7 mouse cellular contexts compared by ENCODE assay signal in the genomic region with DNA sequence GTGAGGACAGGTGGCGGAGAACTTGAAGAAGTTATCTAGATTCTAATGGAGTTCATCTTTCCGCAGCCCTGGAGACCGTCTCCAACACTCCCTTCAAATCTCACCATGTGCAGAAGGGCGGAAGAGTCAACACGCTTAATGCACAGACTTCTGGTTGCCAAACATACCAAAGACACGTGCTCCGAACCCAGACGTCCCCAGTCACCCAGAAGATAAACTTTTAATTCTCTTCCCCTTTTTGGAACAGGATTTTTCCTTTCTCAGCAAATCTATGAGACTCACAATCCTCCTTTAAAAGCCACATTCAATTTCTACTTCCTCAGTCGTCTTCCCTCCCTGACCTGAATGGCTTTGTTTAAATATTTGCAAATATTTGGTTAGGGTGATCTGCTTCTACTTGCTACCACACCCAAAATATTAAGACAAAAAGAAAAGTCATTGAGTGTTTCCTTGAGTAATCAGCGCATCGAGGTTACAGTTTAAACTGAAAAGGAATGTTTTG. TPM values are rescaled to one million over a fixed set of nuclear protein-coding genes. Genes with fewer than 3 reads are reported as not detected.
DNase-seq lines count a peak whose midpoint lies in the region; ATAC-seq and TF ChIP-seq lines count a peak whose summit lies in the region.

No protein-coding gene starts in this region.

- 0 out of 2 replicates have a peak, but pooled peaks cover 10% of the 10 kb centered on the region for H3K27me3 ChIP-seq in hindbrain, embryonic 14.5 days (ENCODE audit: control insufficient read depth, insufficient read depth, low read length)

- H3K4me1 ChIP-seq in ES-E14 (ENCODE audit: control insufficient read depth in 2 of 2, insufficient read depth in 2 of 2, low read length in 2 of 2, poor library complexity in 1 of 2) = peaks cover 0 to 4% of the 10 kb centered on the region in 2 experiments; a peak in 2 of 4 replicates
- no peaks in the 10 kb centered on the region for H3K4me1 ChIP-seq in bone marrow, adult 2 months (ENCODE audit: control insufficient read depth, insufficient read depth, low read length)
- H3K4me1 ChIP-seq in hindbrain, embryonic 14.5 days (replicated peaks; ENCODE audit: control insufficient read depth, insufficient read depth, low read length) = peaks cover 19% of the 10 kb centered on the region

- no peaks in the 10 kb centered on the region for H3K36me3 ChIP-seq in ES-E14 (ENCODE audit: control insufficient read depth, insufficient read depth, low read length, poor library complexity, severe bottlenecking)
- no peaks in the 10 kb centered on the region for H3K36me3 ChIP-seq in hindbrain, embryonic 14.5 days (replicated peaks; ENCODE audit: control insufficient read depth, insufficient read depth)

- WGBS in bone marrow, adult 2 months = 14% methylated on average over 11 of the region's 11 CpGs
- WGBS in hindbrain, embryonic 14.5 days = 16% methylated on average over 11 of the region's 11 CpGs

- peak overlapping the region; percentile 91 for H3K4me2 ChIP-seq in hindbrain, embryonic 14.5 days (replicated peaks)

- no peak for TF ChIP-seq CTCF in bone marrow, adult 2 months (IDR thresholded peaks at IDR 0.05; ENCODE audit: control insufficient read depth, insufficient read depth, low read length)

- no peak overlapping the region for H3K27ac ChIP-seq in ES-E14 (ENCODE audit: insufficient read depth, low read depth, low read length, poor library complexity, severe bottlenecking)
- peak overlapping the region; percentile 40; the same call in 1 of the 2 replicates for H3K27ac ChIP-seq in bone marrow, adult 2 months (ENCODE audit: control insufficient read depth, insufficient read depth, low read depth, low read length, poor library complexity)
- H3K27ac ChIP-seq in hindbrain, embryonic 14.5 days = no peak overlapping the region

- peak overlapping the region; percentile 80 for H3K9ac ChIP-seq in ES-E14 (ENCODE audit: insufficient read depth, low read depth, low read length, poor library complexity, severe bottlenecking)
- peak overlapping the region; percentile 10; the same call in 1 of the 2 replicates for H3K9ac ChIP-seq in hindbrain, embryonic 14.5 days

- DNase-seq in ES-E14 (ENCODE audit: low read depth, low spot score) (no peak), MN1 (ENCODE audit: low spot score) (no peak), adipocyte (ENCODE audit: low spot score) (no peak)
- DNase-seq in hindbrain, embryonic 14.5 days (ENCODE audit: low spot score) = no peak
- no peak for DNase-seq in gastrocnemius, postnatal 10 days

- in situ Hi-C loops in ES-E14 (cut with MboI; ENCODE audit: low sequenced_read_pairs in 2 of 2, unreplicated experiment in 2 of 2) = no loop called here

- H3K9me3 ChIP-seq in ES-E14 (ENCODE audit: control insufficient read depth, insufficient read depth, low read depth, low read length) = no peaks in the 10 kb centered on the region
- H3K9me3 ChIP-seq in hindbrain, embryonic 14.5 days (ENCODE audit: control insufficient read depth, low read length) = no peaks in the 10 kb centered on the region

- TF ChIP-seq POLR2A in bone marrow, adult 2 months (IDR thresholded peaks at IDR 0.05; ENCODE audit: borderline replicate concordance, control insufficient read depth, low read depth, low read length) = no peak

- ATAC-seq in hindbrain, embryonic 14.5 days (ENCODE audit: low FRiP score) = no peak
- peak; percentile 55 for ATAC-seq in megakaryocyte progenitor cell, adult 5-6 weeks (replicated peaks; ENCODE audit: poor library complexity)

- peak overlapping the region; percentile 77 to 84 for H3K4me3 ChIP-seq in ES-E14 (ENCODE audit: insufficient read depth in 1 of 2, low read depth in 1 of 2, low read length in 2 of 2, poor library complexity in 1 of 2, severe bottlenecking in 1 of 2)
- peak overlapping the region; percentile 73 for H3K4me3 ChIP-seq in bone marrow, adult 2 months (replicated peaks; ENCODE audit: control insufficient read depth, low read depth, low read length)
- H3K4me3 ChIP-seq in hindbrain, embryonic 14.5 days (replicated peaks; ENCODE audit: low read length) = peak overlapping the region; percentile 78

TF ChIP-seq in ES-E14, 5 proteins besides CTCF, POLR2A, EP300 and RAD21:
- TF ChIP-seq HCFC1 (IDR thresholded peaks at IDR 0.05; ENCODE audit: borderline replicate concordance, insufficient read depth, low read length) (no peak), MAFK (IDR thresholded peaks at IDR 0.05; ENCODE audit: insufficient read depth, low read depth, low read length) (no peak), ZC3H11A (IDR thresholded peaks at IDR 0.05; ENCODE audit: borderline replicate concordance, low read depth, low read length) (no peak), ZNF384 (IDR thresholded peaks at IDR 0.05; ENCODE audit: low read depth, low read length) (no peak), CHD2 (IDR thresholded peaks at IDR 0.05; ENCODE audit: low read depth, low read length) (no peak)

RNA-seq across cellular contexts. Expression of gene Znrf3, which starts 0.9 kb away (rescaled TPM):
- 15.4 and 19.1 TPM in 2 replicates for total RNA-seq in ES-E14 (2012; rRNA removed)
- polyA plus RNA-seq in bone marrow, adult 2 months (2011; ENCODE audit: insufficient read depth, insufficient read length, low replicate concordance, missing spikeins) = 0.63 and 2.0 TPM in 2 replicates
- 7.5 and 7.6 TPM in 2 replicates for polyA plus RNA-seq in hindbrain, embryonic 14.5 days (2014; fragmentation: Nextera tagmentation; extraction: Ambion mirVana)
- total RNA-seq in megakaryocyte progenitor cell, adult 5-6 weeks (2015) = 4.7 and 9.3 TPM in 2 replicates
- total RNA-seq in megakaryocyte progenitor cell, adult 5-6 weeks (2017) = 2.1 and 2.7 TPM in 2 replicates
- total RNA-seq in gastrocnemius, postnatal 10 days (2021) = 10 to 100 TPM; 14.6 to 16.3 TPM
